Mouse (Mus musculus) hindbrain, embryonic 10.5 days (tissue): ENCODE results near the gene Prss29. TPM values are rescaled to one million over a fixed set of nuclear protein-coding genes. Genes with fewer than 3 reads are reported as not detected.

Source experiments
- DNase-seq: peaks from one replicate; pipeline ENCODE4 v3.0.0-alpha.2; 2017; ENCODE audit warnings: low spot score
- H3K27ac ChIP-seq: fragments of 300-500 bp; sonication (generic); 2 replicates; pipeline ENCODE4 v1.5.1; 2016; ENCODE audit warnings: mild to moderate bottlenecking, moderate library complexity
- H3K27me3 ChIP-seq: fragments of 300-500 bp; sonication (generic); 2 replicates; pipeline ENCODE4 v1.6.1; 2016; ENCODE audit warnings: mild to moderate bottlenecking; ENCODE audit not compliant: poor library complexity, insufficient read depth, severe bottlenecking
- H3K36me3 ChIP-seq: fragments of 300-500 bp; sonication (generic); 2 replicates; pipeline ENCODE4 v1.6.1; 2016; ENCODE audit warnings: mild to moderate bottlenecking, moderate library complexity
- H3K4me1 ChIP-seq: fragments of 300-500 bp; sonication (generic); replicated peaks from 2 replicates; pipeline ENCODE4 v1.6.1; 2016; ENCODE audit warnings: mild to moderate bottlenecking
- H3K4me3 ChIP-seq: fragments of 300-500 bp; sonication (generic); 2 replicates; pipeline ENCODE4 v1.5.1; 2016; ENCODE audit warnings: mild to moderate bottlenecking, moderate library complexity
- H3K9me3 ChIP-seq: fragments of 300-500 bp; sonication (generic); 2 replicates; pipeline ENCODE4 v1.6.1; 2016; ENCODE audit warnings: mild to moderate bottlenecking, moderate library complexity
- WGBS: fragments of 180-500 bp; shearing (Covaris S2); methylation state at CpG from one replicate; pipeline ENCODE4 v1.1.7; 2016; 5-methylcytosine and 5-hydroxymethylcytosine counted together
- polyA plus RNA-seq: library from polyadenylated mRNA; unstranded; fragments of >200 nt; fragmentation: Nextera tagmentation; extraction: Ambion mirVana; gene quantifications from 2 replicates; pipeline ENCODE4 v1.2.1, GENCODE M21; 2016

Prss29 gene
- polyA plus RNA-seq, result not detected in 2 replicates

GRCm38 (mm10) chr17:25318354-25318753, at the start of gene Prss29:
Prss29 (plus strand) TSS chr17:25318654.
- DNase-seq, result no peak
- Histone ChIP-seq H3K4me1 (peaks cover 4% of the 10 kb centered on the region; the same call in 1 of the 2 replicates), H3K4me3 (no peak within 1 kb of the TSS), H3K27me3 (peaks cover 2% of the 10 kb centered on the region; the same call in 1 of the 2 replicates), H3K27ac (no peak within 1 kb of the TSS), H3K9me3 (no peaks in the 10 kb centered on the region), H3K36me3 (no peaks in the 10 kb centered on the region)
- 77% methylated on average over 5 of the region's 5 CpGs for WGBS

- 94% methylated on average over 2 of the region's 2 CpGs for WGBS
- Histone ChIP-seq H3K27me3 (no peaks in the 10 kb centered on the region), H3K9me3 (no peaks in the 10 kb centered on the region), H3K4me1 (peaks cover 48% of the 10 kb centered on the region), H3K27ac (no peak overlapping the region), H3K36me3 (peaks cover 62% of the 10 kb centered on the region), H3K4me3 (peak overlapping the region; percentile 96)
- no peak for DNase-seq
Observed at GRCm38 (mm10) chr17:25270795-25271335, 47.6 kb upstream of the Prss29 start.

- H3K9me3 ChIP-seq, result no peaks in the 10 kb centered on the region
- H3K36me3 ChIP-seq, result peaks cover 48% of the 10 kb centered on the region
- peak overlapping the region; percentile 96 for H3K4me3 ChIP-seq
- peaks cover 48% of the 10 kb centered on the region for H3K4me1 ChIP-seq
- H3K27me3 ChIP-seq, result no peaks in the 10 kb centered on the region
- H3K27ac ChIP-seq, result peak overlapping the region; percentile 100
- DNase-seq, result peak; percentile 25
- under 1% methylated on average over 10 of the region's 10 CpGs for WGBS
Observed at GRCm38 (mm10) chr17:25272326-25272725, 46.1 kb upstream of the Prss29 start.

- DNase-seq, result peak; percentile 92
- H3K36me3 ChIP-seq, result peaks cover 40% of the 10 kb centered on the region
- H3K4me3 ChIP-seq, result peak overlapping the region; percentile 96
- peak overlapping the region; percentile 100 for H3K27ac ChIP-seq
- peaks cover 48% of the 10 kb centered on the region for H3K4me1 ChIP-seq
- no peaks in the 10 kb centered on the region for H3K27me3 ChIP-seq
- H3K9me3 ChIP-seq, result no peaks in the 10 kb centered on the region
- WGBS, result under 1% methylated on average over 92 of the region's 92 CpGs
Observed at GRCm38 (mm10) chr17:25272951-25273705, 45.3 kb upstream of the Prss29 start.

- under 1% methylated on average over 45 of the region's 45 CpGs for WGBS
Observed at GRCm38 (mm10) chr17:25273706-25274501, 44.5 kb upstream of the Prss29 start.

GRCm38 (mm10) chr17:25274571-25275346, 43.7 kb upstream of the Prss29 start, which contains the start of gene Ube2i:
Ube2i (minus strand) TSS chr17:25274622.
- 85% methylated on average over 9 of the region's 9 CpGs for WGBS
- Histone ChIP-seq H3K36me3 (peaks cover 23% of the 10 kb centered on the region), H3K9me3 (no peaks in the 10 kb centered on the region), H3K4me3 (peak within 1 kb of the TSS; percentile 96), H3K4me1 (peaks cover 39% of the 10 kb centered on the region), H3K27me3 (no peaks in the 10 kb centered on the region), H3K27ac (peak within 1 kb of the TSS; percentile 100)
- no peak for DNase-seq

More at GRCm38 (mm10) chr17:25273706-25274501, 44.5 kb upstream of the Prss29 start:
- H3K27ac ChIP-seq, result peak overlapping the region; percentile 100
- DNase-seq, result peak; percentile 95
- peaks cover 32% of the 10 kb centered on the region for H3K36me3 ChIP-seq
- no peaks in the 10 kb centered on the region for H3K27me3 ChIP-seq
- peaks cover 47% of the 10 kb centered on the region for H3K4me1 ChIP-seq
- H3K4me3 ChIP-seq, result peak overlapping the region; percentile 96
- H3K9me3 ChIP-seq, result no peaks in the 10 kb centered on the region

GRCm38 (mm10) chr17:25275833-25276232, 42.6 kb upstream of the Prss29 start:
- Histone ChIP-seq H3K27ac (no peak overlapping the region), H3K4me3 (no peak overlapping the region), H3K36me3 (peaks cover 13% of the 10 kb centered on the region), H3K9me3 (no peaks in the 10 kb centered on the region), H3K27me3 (no peaks in the 10 kb centered on the region), H3K4me1 (peaks cover 28% of the 10 kb centered on the region)
- DNase-seq, result no peak
- 98% methylated on average over 3 of the region's 3 CpGs for WGBS

- no peak overlapping the region for H3K27ac ChIP-seq
- no peaks in the 10 kb centered on the region for H3K4me1 ChIP-seq
- no peak overlapping the region for H3K4me3 ChIP-seq
- H3K27me3 ChIP-seq, result no peaks in the 10 kb centered on the region
- WGBS, result 49% methylated on average over 11 of the region's 11 CpGs
- DNase-seq, result no peak
- H3K9me3 ChIP-seq, result no peaks in the 10 kb centered on the region
- no peaks in the 10 kb centered on the region for H3K36me3 ChIP-seq
Observed at GRCm38 (mm10) chr17:25282133-25282532, 36.3 kb upstream of the Prss29 start.

- H3K9me3 ChIP-seq, result no peaks in the 10 kb centered on the region
- no peaks in the 10 kb centered on the region for H3K4me1 ChIP-seq
- H3K27ac ChIP-seq, result no peak overlapping the region
- no peaks in the 10 kb centered on the region for H3K36me3 ChIP-seq
- DNase-seq, result peak; percentile 55
- 26% methylated on average over 3 of the region's 3 CpGs for WGBS
- no peak overlapping the region for H3K4me3 ChIP-seq
- no peaks in the 10 kb centered on the region for H3K27me3 ChIP-seq
Observed at GRCm38 (mm10) chr17:25285033-25285432, 33.4 kb upstream of the Prss29 start.

- Histone ChIP-seq H3K9me3 (no peaks in the 10 kb centered on the region), H3K4me1 (no peaks in the 10 kb centered on the region), H3K27me3 (no peaks in the 10 kb centered on the region), H3K36me3 (no peaks in the 10 kb centered on the region), H3K4me3 (no peak overlapping the region), H3K27ac (no peak overlapping the region)
- peak; percentile 45 for DNase-seq
- 24% methylated on average over 4 of the region's 4 CpGs for WGBS
Observed at GRCm38 (mm10) chr17:25288842-25289241, 29.6 kb upstream of the Prss29 start.

GRCm38 (mm10) chr17:25290411-25290810, 28.0 kb upstream of the Prss29 start:
- WGBS, result 26% methylated on average over 4 of the region's 4 CpGs

GRCm38 (mm10) chr17:25293495-25293894, 25.0 kb upstream of the Prss29 start:
- WGBS, result 84% methylated on average over 5 of the region's 5 CpGs
- Histone ChIP-seq H3K4me3 (no peak overlapping the region), H3K27me3 (no peaks in the 10 kb centered on the region), H3K9me3 (no peaks in the 10 kb centered on the region), H3K4me1 (no peaks in the 10 kb centered on the region), H3K27ac (no peak overlapping the region), H3K36me3 (no peaks in the 10 kb centered on the region)
- no peak for DNase-seq

More at GRCm38 (mm10) chr17:25290411-25290810, 28.0 kb upstream of the Prss29 start:
- H3K27ac ChIP-seq, result no peak overlapping the region
- no peak for DNase-seq
- no peak overlapping the region for H3K4me3 ChIP-seq
- no peaks in the 10 kb centered on the region for H3K9me3 ChIP-seq
- no peaks in the 10 kb centered on the region for H3K4me1 ChIP-seq
- no peaks in the 10 kb centered on the region for H3K36me3 ChIP-seq
- no peaks in the 10 kb centered on the region for H3K27me3 ChIP-seq
